Mouse (Mus musculus): ENCODE results near the gene Plekhh3. TPM values are rescaled to one million over a fixed set of nuclear protein-coding genes. Genes with fewer than 3 reads are reported as not detected.

Gene Plekhh3
- polyA plus RNA-seq, 1 experiment: 18.3 TPM

GRCm38 (mm10) chr11:101175636-101176116 is 4.5 kb upstream of the Plekhh3 start:
- no peak overlapping the region for H3K4me3 ChIP-seq (ENCODE audit: insufficient read depth, poor library complexity, severe bottlenecking)

GRCm38 (mm10) chr11:101174851-101175628 is 3.9 kb upstream of the Plekhh3 start, which contains the start of gene Ccr10:
Gene Ccr10, minus strand, starts transcription at chr11:101175443.
- Histone ChIP-seq H3K36me3 (ENCODE audit: control insufficient read depth, insufficient read depth) (no peaks in the 10 kb centered on the region), H3K79me3 (ENCODE audit: low read depth) (peaks cover 4% of the 10 kb centered on the region), H3K79me2 (ENCODE audit: control insufficient read depth, insufficient read depth) (peaks cover 9% of the 10 kb centered on the region), H3K27me3 (ENCODE audit: control insufficient read depth, insufficient read depth, insufficient read length) (no peaks in the 10 kb centered on the region), H3ac (ENCODE audit: control insufficient read depth, insufficient read length, low read depth) (no peak within 1 kb of the TSS), H3K4me3 (ENCODE audit: insufficient read depth, poor library complexity, severe bottlenecking) (peak within 1 kb of the TSS; percentile 29)
- no peak for TF ChIP-seq CTCF (IDR thresholded peaks at IDR 0.05; ENCODE audit: control insufficient read depth, insufficient read depth, insufficient read length)
- no peak for TF ChIP-seq USF1 (IDR thresholded peaks at IDR 0.05; ENCODE audit: low read depth)
- TF ChIP-seq MYOG (IDR thresholded peaks at IDR 0.05; ENCODE audit: control insufficient read depth, extremely low read depth, insufficient read length): no peak
- no peak for TF ChIP-seq MYOD1 (IDR thresholded peaks at IDR 0.05; ENCODE audit: control insufficient read depth, insufficient read length, low read depth)
- no peak for TF ChIP-seq CEBPB (IDR thresholded peaks at IDR 0.05; ENCODE audit: low read depth)
- no peak for TF ChIP-seq FOSL1 (IDR thresholded peaks at IDR 0.05; ENCODE audit: insufficient read depth, low read length, poor library complexity, severe bottlenecking)
- TF ChIP-seq MAX (IDR thresholded peaks at IDR 0.05): no peak

More at GRCm38 (mm10) chr11:101175636-101176116, 4.5 kb upstream of the Plekhh3 start:
- Histone ChIP-seq H3K79me3 (ENCODE audit: low read depth) (no peaks in the 10 kb centered on the region), H3ac (ENCODE audit: control insufficient read depth, insufficient read length, low read depth) (no peak overlapping the region), H3K79me2 (ENCODE audit: control insufficient read depth, insufficient read depth) (peaks cover 3% of the 10 kb centered on the region), H3K36me3 (ENCODE audit: control insufficient read depth, insufficient read depth) (no peaks in the 10 kb centered on the region), H3K27me3 (ENCODE audit: control insufficient read depth, insufficient read depth, insufficient read length) (no peaks in the 10 kb centered on the region)
- TF ChIP-seq CTCF (IDR thresholded peaks at IDR 0.05; ENCODE audit: control insufficient read depth, insufficient read depth, insufficient read length) (no peak), MYOD1 (IDR thresholded peaks at IDR 0.05; ENCODE audit: control insufficient read depth, insufficient read length, low read depth) (no peak), MAX (IDR thresholded peaks at IDR 0.05) (no peak), CEBPB (IDR thresholded peaks at IDR 0.05; ENCODE audit: low read depth) (no peak), FOSL1 (IDR thresholded peaks at IDR 0.05; ENCODE audit: insufficient read depth, low read length, poor library complexity, severe bottlenecking) (no peak), MYOG (IDR thresholded peaks at IDR 0.05; ENCODE audit: control insufficient read depth, extremely low read depth, insufficient read length) (no peak), USF1 (IDR thresholded peaks at IDR 0.05; ENCODE audit: low read depth) (no peak)

GRCm38 (mm10) chr11:101174389-101174745 is 3.2 kb upstream of the Plekhh3 start:
- TF ChIP-seq CTCF (IDR thresholded peaks at IDR 0.05; ENCODE audit: control insufficient read depth, insufficient read depth, insufficient read length) (no peak), FOSL1 (IDR thresholded peaks at IDR 0.05; ENCODE audit: insufficient read depth, low read length, poor library complexity, severe bottlenecking) (no peak), MYOG (IDR thresholded peaks at IDR 0.05; ENCODE audit: control insufficient read depth, extremely low read depth, insufficient read length) (no peak), USF1 (IDR thresholded peaks at IDR 0.05; ENCODE audit: low read depth) (no peak), CEBPB (IDR thresholded peaks at IDR 0.05; ENCODE audit: low read depth) (no peak), MAX (IDR thresholded peaks at IDR 0.05) (no peak), MYOD1 (IDR thresholded peaks at IDR 0.05; ENCODE audit: control insufficient read depth, insufficient read length, low read depth) (no peak)
- H3ac ChIP-seq (ENCODE audit: control insufficient read depth, insufficient read length, low read depth): no peak overlapping the region
- H3K27me3 ChIP-seq (ENCODE audit: control insufficient read depth, insufficient read depth, insufficient read length): no peaks in the 10 kb centered on the region

GRCm38 (mm10) chr11:101173631-101174388 is 2.7 kb upstream of the Plekhh3 start:
- Histone ChIP-seq H3ac (ENCODE audit: control insufficient read depth, insufficient read length, low read depth) (peak overlapping the region; percentile 65), H3K79me3 (ENCODE audit: low read depth) (peaks cover 17% of the 10 kb centered on the region), H3K36me3 (ENCODE audit: control insufficient read depth, insufficient read depth) (no peaks in the 10 kb centered on the region), H3K79me2 (ENCODE audit: control insufficient read depth, insufficient read depth) (peaks cover 22% of the 10 kb centered on the region), H3K4me3 (ENCODE audit: insufficient read depth, poor library complexity, severe bottlenecking) (peak overlapping the region; percentile 29), H3K27me3 (ENCODE audit: control insufficient read depth, insufficient read depth, insufficient read length) (no peaks in the 10 kb centered on the region)
- no peak for TF ChIP-seq MYOG (IDR thresholded peaks at IDR 0.05; ENCODE audit: control insufficient read depth, extremely low read depth, insufficient read length)
- TF ChIP-seq MAX (IDR thresholded peaks at IDR 0.05): peak; percentile 94
- TF ChIP-seq CTCF (IDR thresholded peaks at IDR 0.05; ENCODE audit: control insufficient read depth, insufficient read depth, insufficient read length): peak; percentile 99

More at GRCm38 (mm10) chr11:101174389-101174745, 3.2 kb upstream of the Plekhh3 start:
- peak overlapping the region; percentile 29 for H3K4me3 ChIP-seq (ENCODE audit: insufficient read depth, poor library complexity, severe bottlenecking)
- H3K36me3 ChIP-seq (ENCODE audit: control insufficient read depth, insufficient read depth): no peaks in the 10 kb centered on the region
- peaks cover 16% of the 10 kb centered on the region for H3K79me2 ChIP-seq (ENCODE audit: control insufficient read depth, insufficient read depth)
- peaks cover 11% of the 10 kb centered on the region for H3K79me3 ChIP-seq (ENCODE audit: low read depth)

- peaks cover 19% of the 10 kb centered on the region for H3K79me3 ChIP-seq (ENCODE audit: low read depth)
- no peaks in the 10 kb centered on the region for H3K27me3 ChIP-seq (ENCODE audit: control insufficient read depth, insufficient read depth, insufficient read length)
- no peak overlapping the region for H3K4me3 ChIP-seq (ENCODE audit: insufficient read depth, poor library complexity, severe bottlenecking)
- no peak overlapping the region for H3ac ChIP-seq (ENCODE audit: control insufficient read depth, insufficient read length, low read depth)
- H3K36me3 ChIP-seq (ENCODE audit: control insufficient read depth, insufficient read depth): no peaks in the 10 kb centered on the region
- TF ChIP-seq MAX (IDR thresholded peaks at IDR 0.05) (no peak), CEBPB (IDR thresholded peaks at IDR 0.05; ENCODE audit: low read depth) (no peak), MYOD1 (IDR thresholded peaks at IDR 0.05; ENCODE audit: control insufficient read depth, insufficient read length, low read depth) (no peak), USF1 (IDR thresholded peaks at IDR 0.05; ENCODE audit: low read depth) (no peak), CTCF (IDR thresholded peaks at IDR 0.05; ENCODE audit: control insufficient read depth, insufficient read depth, insufficient read length) (no peak), MYOG (IDR thresholded peaks at IDR 0.05; ENCODE audit: control insufficient read depth, extremely low read depth, insufficient read length) (no peak), FOSL1 (IDR thresholded peaks at IDR 0.05; ENCODE audit: insufficient read depth, low read length, poor library complexity, severe bottlenecking) (no peak)
- peaks cover 29% of the 10 kb centered on the region for H3K79me2 ChIP-seq (ENCODE audit: control insufficient read depth, insufficient read depth)
Observed at GRCm38 (mm10) chr11:101173112-101173511, 2.0 kb upstream of the Plekhh3 start.

Data from C2C12 (cell line).